9 mouse cellular contexts compared by ENCODE assay signal in genomic region chr13:36528223-36528895, GRCm38 (mm10).
DNase-seq lines count a peak whose midpoint lies in the region; ATAC-seq lines count a peak whose summit lies in the region.
"Had no signal": no experiment of that assay in that cellular context is flagged by ENCODE, and none has a peak within 500 bp of the region (broad histone marks: within the 10 kb centered on the region; RNA-seq: fewer than 3 reads in every experiment).

No protein-coding gene starts in this region.

- H3K36me3 ChIP-seq in neural tube, embryonic 15.5 days: no peaks in the 10 kb centered on the region

- ATAC-seq in inflammation-experienced regulatory T-cells, adult 6 months: no peak
- ATAC-seq in neural tube, embryonic 15.5 days (ENCODE audit: low FRiP score): no peak

- WGBS in neural tube, embryonic 15.5 days: 45% methylated on average over 8 of the region's 8 CpGs

- no peak overlapping the region for H3K9ac ChIP-seq in neural tube, embryonic 15.5 days (replicated peaks)

- no peaks in the 10 kb centered on the region for H3K27me3 ChIP-seq in neural tube, embryonic 15.5 days (replicated peaks)

- H3K9me3 ChIP-seq in neural tube, embryonic 15.5 days (replicated peaks): no peaks in the 10 kb centered on the region

- no peak overlapping the region for H3K27ac ChIP-seq in neural tube, embryonic 15.5 days (replicated peaks)
- H3K27ac ChIP-seq: macrophage had no signal

- no peak overlapping the region for H3K4me3 ChIP-seq in neural tube, embryonic 15.5 days (replicated peaks)

- no peak overlapping the region for H3K4me2 ChIP-seq in neural tube, embryonic 15.5 days

- intact Hi-C loops in left cerebral cortex, postnatal 10 days (cut with DNase I): no loop called here
- intact Hi-C loops in heart, postnatal 10 days (cut with DNase I): no loop called here

- 0 out of 2 replicates have a peak, but pooled peaks cover 4% of the 10 kb centered on the region for H3K4me1 ChIP-seq in neural tube, embryonic 15.5 days

- DNase-seq in left cerebral cortex, adult 18-20 months (ENCODE audit: low spot score in 2 of 2): peak; percentile 27 to 59
- DNase-seq in left cerebral cortex, postnatal 10 days (ENCODE audit: extremely low spot score in 1 of 2, low spot score in 2 of 2): no peak
- DNase-seq in gastrocnemius, adult 18-20 months (ENCODE audit: low spot score): peak; percentile 79
- peak; percentile 76 to 82 for DNase-seq in heart, postnatal 10 days
- DNase-seq in lung, postnatal 36 days: peak; percentile 53
- DNase-seq in embryo, embryonic 9.5 days (ENCODE audit: extremely low spot score): no peak

Comparison
In these comparisons a context has a peak if more than half of its experiments do, and no peak if none do; other contexts are left out.
1. DNase-seq: peak in left cerebral cortex, adult 18-20 months (2 of 2), gastrocnemius, adult 18-20 months (single experiment), heart, postnatal 10 days (2 of 2) and lung, postnatal 36 days (single experiment); none in left cerebral cortex, postnatal 10 days (0 of 2) and embryo, embryonic 9.5 days (single experiment).